Mouse (Mus musculus) ES-Bruce4 (cell line): ENCODE data around the gene Cdhr3.

ENCODE experiments used
- CTCF ChIP-seq: IDR thresholded peaks from one replicate; pipeline ENCODE4 v1.8.1; 2011; ENCODE audit warnings: low read depth, low read length
- POLR2A ChIP-seq: IDR thresholded peaks from one replicate; pipeline ENCODE4 v1.8.1; 2011; ENCODE audit warnings: low read length; ENCODE audit not compliant: insufficient read depth

- TF ChIP-seq POLR2A (no peak), CTCF (no peak)
Observed at GRCm38 (mm10) chr12:33053746-33054145, 38.9 kb downstream of the Cdhr3 start.
